Mouse (Mus musculus): ENCODE measurements around the gene Zfp804b.

DNA sequence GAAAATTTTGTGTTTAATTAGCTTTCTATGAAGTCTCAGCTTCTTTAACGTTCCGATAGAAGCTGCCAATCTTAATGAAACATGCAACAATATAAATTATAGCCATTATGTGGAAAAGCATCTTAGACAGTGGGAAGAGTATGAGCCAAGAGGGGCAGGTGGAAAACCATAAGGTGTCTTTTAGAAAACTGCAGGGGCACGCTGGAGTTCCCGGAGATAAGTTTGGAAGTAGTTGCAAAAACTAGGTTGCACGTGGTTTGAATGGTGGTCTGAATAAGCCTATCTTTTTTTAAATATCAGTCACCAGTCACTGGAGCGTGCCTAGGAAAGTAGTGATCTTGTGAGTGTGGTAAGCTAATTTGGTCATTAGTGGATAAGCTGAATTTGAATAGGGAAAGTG is 473.0 kb downstream of the Zfp804b start:
- TF ChIP-seq CTCF (IDR thresholded peaks at IDR 0.05; ENCODE audit: borderline replicate concordance, control insufficient read depth, extremely low read depth, insufficient read depth, low read length, poor library complexity) (no peak), POLR2A (IDR thresholded peaks at IDR 0.05; ENCODE audit: control insufficient read depth, extremely low read depth, insufficient read depth, low read length, poor library complexity) (no peak)
